Mouse (Mus musculus): Measurements from ENCODE around the gene Kctd15.

Gene Kctd15

GRCm38 (mm10) chr7:34663145-34663544, 6.6 kb upstream of the Kctd15 start:
- DNase-seq (ENCODE audit: low spot score): no peak

GRCm38 (mm10) chr7:34662227-34662626, 5.7 kb upstream of the Kctd15 start:
- DNase-seq (ENCODE audit: low spot score): no peak

DNA sequence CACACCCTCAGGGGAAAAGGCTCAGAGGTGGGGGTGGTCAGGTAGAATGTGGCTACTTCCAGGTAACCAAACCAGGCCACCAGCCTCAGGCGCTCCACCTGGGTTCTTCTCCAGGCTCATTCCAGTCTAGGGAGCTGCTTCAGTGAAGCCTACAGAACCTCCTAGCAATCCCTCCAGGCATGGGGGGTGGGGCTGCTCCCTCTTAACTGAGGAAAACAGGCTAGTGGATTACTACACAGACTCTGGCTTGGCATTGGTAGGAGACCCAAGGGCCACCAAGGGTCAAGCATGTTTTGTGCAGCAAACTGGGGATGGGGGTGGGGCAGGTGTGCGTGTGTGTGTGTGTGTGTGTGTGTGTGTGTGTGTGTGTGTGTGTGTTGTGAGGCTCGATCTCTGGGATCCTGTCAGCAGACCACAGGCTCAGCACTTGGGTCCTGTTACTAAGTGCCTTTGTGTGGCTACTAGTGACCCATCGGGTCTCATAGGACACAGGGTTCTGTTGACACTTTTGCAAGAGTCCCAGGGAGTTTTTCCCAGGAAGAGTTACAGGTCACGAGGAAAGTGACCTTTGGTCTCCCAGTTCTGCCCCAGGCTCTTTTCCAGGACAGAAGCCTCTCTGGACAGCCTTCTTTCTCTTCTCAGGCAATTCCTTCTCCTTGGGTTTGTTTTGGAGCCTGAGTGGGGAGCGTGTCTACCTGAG, 3.0 kb upstream of the Kctd15 start:
- DNase-seq (ENCODE audit: low spot score): no peak

DNA sequence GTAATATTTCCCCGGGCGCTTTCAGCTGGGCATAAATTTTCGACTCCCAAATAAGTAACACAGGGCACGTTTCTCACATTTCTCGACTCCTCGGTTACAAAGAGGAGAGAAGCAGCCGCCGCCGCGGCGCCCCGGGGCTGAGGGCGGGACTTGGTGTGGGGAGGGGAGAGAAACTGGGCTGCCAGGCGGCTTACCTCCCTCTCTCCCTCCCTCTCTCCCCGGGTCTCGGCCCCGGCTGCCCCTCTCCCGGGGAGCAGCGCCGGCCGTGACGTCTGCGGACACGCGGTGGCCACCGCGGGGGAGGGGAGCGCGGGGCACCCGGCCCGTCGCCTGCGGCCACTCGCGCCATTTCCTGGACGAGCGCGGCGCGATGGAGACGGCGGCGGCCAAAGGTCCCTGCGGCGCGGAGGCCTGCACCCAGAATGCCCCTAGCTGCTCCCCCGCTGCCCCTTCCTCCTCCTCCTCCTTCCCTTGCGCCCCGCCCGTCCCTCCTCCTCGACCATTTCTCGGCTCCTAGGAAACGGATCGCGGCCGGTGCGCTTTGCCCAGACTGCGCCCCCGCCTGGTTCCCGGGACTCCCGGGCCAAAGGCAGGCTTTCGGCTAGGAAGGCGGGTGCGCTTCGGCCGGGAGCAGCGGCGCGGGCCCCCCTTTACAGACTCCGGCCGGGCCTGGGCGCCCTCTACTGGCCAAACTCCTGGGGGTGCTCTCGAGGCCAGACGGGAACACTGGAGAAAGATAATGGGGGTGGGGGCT, 1.3 kb downstream of the Kctd15 start:
- no peak for DNase-seq (ENCODE audit: low spot score)

DNA sequence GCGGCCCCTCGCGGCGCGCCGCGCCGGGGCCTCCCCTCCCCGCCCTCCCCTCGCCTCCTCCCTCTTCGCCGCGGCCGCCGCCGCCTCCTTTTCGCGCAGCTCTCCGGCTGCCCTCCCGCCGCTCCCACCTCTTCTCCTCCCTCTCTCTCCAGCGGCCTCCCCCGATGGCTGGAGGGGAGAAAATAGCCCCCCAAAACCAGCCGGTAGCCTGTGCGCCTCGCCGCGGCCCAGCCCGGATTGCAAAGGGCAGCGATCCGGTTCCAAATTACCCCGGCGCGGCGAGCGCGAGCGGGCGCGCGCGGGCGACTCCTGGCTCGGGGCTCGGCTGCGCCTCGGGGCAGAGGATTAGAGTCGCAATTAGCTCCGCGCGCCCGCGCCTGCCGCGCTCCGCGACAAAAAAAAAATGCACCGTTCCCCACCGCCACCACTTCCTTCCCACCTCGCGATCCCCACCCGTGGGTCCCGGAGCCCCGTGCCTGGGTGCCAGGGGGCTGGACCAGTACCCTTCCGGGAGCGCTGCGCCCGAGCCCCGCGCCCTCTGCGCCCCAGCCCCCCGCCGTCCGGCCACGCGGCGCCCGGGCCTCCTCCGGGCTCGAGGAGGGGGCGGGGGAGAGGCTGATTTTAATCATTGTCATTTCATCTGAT, 2.0 kb downstream of the Kctd15 start:
- DNase-seq (ENCODE audit: low spot score): no peak

GRCm38 (mm10) chr7:34653731-34654440, 2.6 kb downstream of the Kctd15 start:
- DNase-seq (ENCODE audit: low spot score): no peak

- DNase-seq (ENCODE audit: low spot score): no peak
Observed at GRCm38 (mm10) chr7:34652751-34653502, 3.6 kb downstream of the Kctd15 start.

DNA sequence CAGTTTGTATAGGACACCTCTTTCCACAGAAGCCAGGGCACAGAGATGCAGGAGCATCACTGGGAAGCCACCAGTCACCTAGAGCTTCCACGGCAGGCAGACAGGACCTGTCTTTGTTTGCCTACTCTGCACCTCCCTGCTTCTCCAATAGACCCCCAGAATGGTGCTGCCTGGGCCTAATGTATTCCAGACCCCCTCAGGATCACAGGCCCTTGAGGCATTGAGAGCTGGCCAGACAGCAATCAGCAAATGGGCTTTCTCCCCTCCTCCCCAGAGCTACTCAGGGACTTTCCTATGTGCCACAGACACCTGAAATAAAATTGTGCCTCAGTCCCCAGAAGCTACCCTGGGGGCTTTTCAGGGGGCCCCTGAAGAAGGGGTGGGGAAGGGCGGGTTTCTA, 5.2 kb downstream of the Kctd15 start:
- DNase-seq (ENCODE audit: low spot score): no peak

- DNase-seq (ENCODE audit: low spot score): no peak
Observed at GRCm38 (mm10) chr7:34647052-34647451, 9.5 kb downstream of the Kctd15 start.

DNA sequence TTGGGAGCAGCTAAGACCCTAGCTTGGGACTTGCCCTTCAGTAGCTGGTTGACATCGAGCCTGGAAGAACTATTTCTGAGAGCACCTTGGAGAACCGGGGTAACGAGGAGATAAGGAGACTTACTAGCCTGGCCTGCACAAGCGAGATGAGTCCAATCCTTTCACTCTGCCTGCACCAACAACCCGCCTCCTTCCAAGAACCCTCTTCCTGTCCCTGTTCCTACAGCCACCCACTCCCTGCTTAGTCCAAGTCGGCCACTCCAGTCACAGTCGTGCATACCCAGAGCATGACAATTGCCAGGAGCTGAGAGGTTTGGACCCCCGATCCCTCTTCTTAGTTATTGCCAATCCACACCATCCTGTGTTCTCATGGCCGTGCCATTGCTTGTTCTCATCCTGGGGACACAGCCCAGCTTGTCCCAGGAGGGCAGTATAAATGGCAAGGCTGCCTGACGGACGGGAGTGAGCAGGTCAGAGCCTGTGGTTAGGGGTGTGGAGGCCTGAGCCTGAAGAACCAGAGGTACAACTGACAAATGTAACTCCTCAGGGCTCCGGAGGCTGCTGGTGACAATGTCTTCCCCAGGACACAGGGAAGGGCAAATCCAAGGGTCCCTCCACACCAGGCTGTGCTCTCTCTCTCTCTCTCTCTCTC, 10.3 kb downstream of the Kctd15 start:
- no peak for DNase-seq (ENCODE audit: low spot score)

DNA sequence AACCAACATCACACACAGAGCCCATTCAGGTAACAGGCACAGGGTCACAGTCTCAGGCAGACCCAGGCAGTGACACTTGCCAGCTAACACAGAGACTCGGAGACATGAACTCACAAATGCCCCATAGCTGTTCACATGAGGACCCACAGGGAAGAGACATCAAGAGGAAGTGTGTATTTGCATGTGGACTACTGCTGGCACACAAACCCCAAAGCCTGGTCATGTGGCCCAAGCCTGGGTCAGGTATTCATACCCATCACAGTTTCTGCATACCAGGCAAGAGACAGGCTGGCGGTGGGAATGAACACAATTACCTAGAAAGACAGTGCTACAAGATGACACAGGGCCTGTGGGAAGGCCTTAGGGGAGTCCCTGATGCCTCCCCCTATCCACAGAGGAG, 10.9 kb downstream of the Kctd15 start:
- no peak for DNase-seq (ENCODE audit: low spot score)

DNA sequence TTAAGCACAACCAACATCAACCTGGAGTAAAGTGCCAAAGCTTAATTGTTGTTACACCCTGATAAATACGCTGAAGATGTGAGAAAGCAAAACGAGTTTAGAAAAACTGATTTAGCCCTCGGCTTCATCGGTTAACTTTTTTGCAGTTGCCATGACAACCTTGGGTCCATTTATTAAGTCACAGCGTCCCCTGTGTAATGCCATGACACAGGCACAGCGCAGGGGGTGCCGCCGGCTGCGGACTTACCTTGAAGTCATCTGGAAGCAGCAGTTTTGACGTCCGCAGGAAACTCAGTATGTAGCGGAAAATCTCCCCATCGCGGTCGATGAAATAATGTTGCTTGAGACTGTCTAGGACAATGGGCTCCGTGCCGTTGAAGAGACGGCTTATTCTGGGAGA, 11.9 kb downstream of the Kctd15 start:
- no peak for DNase-seq (ENCODE audit: low spot score)

GRCm38 (mm10) chr7:34643329-34643728, 13.2 kb downstream of the Kctd15 start:
- no peak for DNase-seq (ENCODE audit: low spot score)

DNA sequence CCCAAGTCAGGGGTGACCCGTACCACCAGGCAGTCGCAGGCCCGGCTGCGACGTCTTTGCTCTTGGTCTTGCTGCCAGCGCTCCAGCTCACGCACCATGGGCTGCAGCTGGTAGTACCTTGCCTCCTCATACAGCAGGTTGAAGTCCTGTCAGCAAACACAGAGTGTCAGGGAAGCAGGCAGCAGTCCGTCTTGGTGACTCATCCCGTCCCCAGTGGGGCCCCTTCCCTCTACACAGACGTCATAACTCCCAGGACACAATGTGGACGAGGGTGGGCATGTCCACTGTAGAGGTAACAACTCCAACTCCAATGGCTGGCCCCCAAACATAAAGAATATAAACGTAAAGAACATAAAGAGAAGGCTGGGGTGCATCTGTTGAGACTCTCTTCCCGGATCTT, 14.6 kb downstream of the Kctd15 start:
- DNase-seq (ENCODE audit: low spot score): no peak

DNA sequence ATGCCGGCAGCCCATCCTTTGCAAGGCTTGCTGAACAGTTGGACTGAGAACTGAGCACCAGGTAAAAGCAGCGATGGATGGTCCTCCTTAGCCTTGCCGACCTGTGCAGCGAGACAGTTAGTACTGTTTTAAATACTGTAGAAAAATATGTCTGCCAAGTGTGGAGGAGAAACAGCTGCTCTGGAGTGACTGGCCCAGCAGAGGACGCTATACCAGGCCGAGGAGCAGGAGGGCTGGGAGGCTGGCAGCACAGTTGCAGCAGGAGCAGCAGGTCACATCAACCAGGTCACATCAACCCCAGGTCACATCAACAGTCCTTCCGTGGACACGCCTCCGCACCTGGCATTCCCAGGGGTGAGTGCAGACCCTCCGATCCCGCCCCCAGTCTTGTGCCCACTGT, 16.7 kb downstream of the Kctd15 start:
- no peak for DNase-seq (ENCODE audit: low spot score)

- DNase-seq (ENCODE audit: low spot score): no peak
Observed at GRCm38 (mm10) chr7:34636661-34637060, 19.9 kb downstream of the Kctd15 start.

DNA sequence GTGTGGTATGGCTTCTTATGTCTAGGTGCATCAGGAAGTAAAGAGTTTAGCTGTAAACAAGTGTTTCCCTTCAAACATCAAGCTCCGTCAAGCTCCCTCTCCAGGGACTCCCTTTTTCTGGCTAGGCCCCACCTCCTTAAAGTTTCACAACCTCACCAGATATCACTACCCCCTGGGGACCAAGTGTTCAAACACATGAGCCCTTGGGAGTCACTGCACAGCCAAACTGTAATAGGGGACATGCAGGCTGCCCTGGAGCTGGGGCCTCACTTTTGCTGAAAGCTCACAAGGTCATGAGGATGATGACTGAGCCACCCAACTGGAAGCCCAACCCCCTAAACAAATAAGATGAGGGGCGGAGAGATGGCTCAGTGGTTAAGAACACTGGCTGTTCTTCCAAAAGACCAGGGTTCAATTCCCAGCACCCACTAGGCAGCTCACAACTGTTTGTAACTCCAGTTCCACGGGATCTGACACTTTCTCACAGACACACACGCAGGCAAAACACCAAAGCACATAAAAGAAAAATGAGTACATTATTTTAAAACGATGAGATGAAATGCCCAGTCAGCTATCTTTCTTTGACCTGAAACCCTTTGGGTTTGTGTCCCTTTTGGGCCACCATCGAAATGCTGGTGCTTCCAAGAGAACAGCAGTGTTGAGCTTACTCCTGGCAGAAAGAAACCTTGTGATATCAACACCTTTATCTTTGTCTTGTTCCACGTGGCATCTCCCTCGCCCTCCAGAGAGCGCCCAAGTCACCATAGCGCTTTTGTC, 23.4 kb downstream of the Kctd15 start:
- DNase-seq (ENCODE audit: low spot score): no peak

DNA sequence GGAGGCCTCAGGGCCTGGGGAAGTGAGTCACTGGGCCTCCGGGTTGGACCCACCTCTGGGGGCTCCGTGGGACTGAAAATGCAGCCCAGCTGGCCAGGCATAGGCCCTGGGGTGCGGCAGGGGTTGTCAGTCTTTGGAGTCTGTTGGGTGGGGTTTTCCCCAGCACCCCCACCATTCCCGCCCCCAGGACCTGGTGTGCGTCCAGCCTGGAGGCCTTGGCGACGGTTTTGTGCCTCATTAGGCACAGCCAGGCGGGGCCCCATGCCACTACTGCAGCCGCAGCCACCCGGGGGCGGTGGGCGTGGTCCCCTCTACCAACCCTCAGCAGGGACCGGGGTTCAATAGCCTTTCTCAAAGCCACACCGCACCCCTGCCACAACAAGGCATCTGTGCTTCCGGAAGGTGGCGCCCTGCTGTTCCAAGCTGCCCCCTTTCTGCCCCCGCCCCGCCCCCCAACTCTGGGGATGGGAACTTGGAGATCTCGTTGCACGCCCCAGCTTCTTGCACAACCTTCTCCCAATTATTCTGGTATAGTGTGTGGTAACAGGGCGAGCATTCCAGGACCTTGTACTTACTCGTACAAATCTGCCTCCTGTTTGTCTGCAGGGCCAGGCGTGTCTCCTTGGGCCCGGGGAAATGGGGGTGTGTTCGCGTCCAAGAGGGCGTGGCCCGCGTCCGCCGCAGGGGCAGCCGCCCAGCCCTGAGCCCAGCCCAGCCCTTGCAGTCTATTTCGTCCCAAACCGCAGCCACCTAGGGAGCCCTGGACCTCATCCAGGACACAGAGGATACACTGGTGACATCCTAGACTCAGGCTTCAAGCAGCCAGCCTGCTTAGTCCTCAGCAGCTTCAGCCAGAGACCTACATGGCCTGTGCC, 26.1 kb downstream of the Kctd15 start:
- no peak for DNase-seq (ENCODE audit: low spot score)

- no peak for DNase-seq (ENCODE audit: low spot score)
Observed at GRCm38 (mm10) chr7:34629702-34630210, 26.8 kb downstream of the Kctd15 start.

All from layer of hippocampus, adult 9-10 months (tissue).